Mouse (Mus musculus): Measurements from ENCODE around the gene 3110009E18Rik. TPM values are rescaled to one million over a fixed set of nuclear protein-coding genes. Genes with fewer than 3 reads are reported as not detected.

The 3110009E18Rik gene
- total RNA-seq, 1 experiment from 2014 or later: 12.9 TPM

DNA sequence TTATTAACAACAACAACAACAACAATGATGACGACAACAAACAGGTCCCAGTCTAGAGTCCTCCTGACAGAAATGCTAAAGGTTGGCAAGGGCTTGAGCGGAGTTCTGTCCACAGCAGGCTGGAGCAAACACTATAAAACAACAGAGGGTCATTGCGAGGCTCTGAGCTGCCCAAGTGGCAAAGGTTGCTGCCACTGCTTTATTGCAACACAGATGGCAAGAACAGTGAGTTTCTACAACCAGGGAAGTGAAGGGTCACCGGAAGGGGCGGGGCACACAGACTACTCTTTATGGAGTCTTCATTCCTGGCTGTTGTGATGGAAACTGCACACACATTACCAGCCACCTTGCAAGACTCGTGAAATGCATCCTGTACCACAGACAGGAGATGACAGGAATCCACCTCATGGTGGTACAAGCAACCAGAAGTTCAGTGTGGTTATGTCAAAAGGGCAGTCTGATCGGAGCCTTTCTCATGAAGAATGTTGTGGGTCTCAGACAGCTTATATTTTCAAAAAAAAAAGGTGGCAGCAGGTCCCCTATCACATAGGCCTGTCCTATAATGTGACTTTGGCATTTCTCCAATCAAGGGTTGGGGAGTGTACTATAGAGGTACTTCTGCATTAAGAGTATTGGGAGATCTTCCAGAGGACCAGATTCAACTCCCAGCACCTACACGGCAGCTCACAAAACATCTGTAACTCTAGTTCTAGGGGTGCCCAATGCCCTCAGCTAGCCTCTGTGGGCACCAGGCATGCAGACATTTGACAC is 20.3 kb upstream of the 3110009E18Rik start:
- peak; percentile 34 for ATAC-seq (replicated peaks; ENCODE audit: low read depth, poor library complexity, severe bottlenecking)

DNA sequence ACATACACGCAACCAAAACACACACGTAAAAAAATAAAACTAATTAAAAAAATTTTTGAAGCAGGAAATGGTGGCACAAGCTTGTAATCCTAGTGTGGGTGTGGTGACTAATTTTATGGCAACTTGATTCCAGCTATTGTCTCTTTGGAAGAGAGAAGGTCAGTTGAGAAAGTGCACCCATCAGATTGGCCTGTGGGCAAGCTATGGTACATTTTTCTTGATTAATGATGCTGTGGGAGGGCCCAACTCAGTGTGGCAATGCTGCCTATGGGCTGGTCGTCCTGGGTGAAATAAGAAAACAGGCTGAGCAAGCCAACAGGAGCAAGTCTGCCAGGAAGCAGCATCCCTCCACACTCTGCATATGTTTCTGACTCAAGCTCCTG is 19.8 kb upstream of the 3110009E18Rik start:
- no peak for ATAC-seq (replicated peaks; ENCODE audit: low read depth, poor library complexity, severe bottlenecking)

DNA sequence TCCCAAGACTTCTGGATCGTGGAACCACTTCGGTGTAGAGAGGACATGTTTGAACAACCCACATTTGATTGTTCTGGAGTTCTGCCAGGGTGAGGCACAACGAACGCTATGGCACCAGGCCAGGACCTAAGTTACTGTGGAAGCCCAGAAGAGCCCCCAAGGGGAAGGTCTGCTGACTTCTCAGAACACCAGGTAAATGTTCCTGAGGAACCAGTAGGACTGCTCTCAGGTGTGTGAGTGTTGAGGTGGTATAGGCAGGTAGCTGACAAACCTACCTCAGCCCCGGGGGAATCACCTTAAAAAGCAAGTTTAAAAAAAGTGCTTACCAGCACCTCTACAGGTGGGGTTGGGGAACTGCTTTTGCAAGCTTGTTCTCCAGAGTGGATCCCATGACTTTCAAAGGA is 15.4 kb upstream of the 3110009E18Rik start:
- ATAC-seq (replicated peaks; ENCODE audit: low read depth, poor library complexity, severe bottlenecking): peak; percentile 58; the same call in 1 of the 2 replicates

DNA sequence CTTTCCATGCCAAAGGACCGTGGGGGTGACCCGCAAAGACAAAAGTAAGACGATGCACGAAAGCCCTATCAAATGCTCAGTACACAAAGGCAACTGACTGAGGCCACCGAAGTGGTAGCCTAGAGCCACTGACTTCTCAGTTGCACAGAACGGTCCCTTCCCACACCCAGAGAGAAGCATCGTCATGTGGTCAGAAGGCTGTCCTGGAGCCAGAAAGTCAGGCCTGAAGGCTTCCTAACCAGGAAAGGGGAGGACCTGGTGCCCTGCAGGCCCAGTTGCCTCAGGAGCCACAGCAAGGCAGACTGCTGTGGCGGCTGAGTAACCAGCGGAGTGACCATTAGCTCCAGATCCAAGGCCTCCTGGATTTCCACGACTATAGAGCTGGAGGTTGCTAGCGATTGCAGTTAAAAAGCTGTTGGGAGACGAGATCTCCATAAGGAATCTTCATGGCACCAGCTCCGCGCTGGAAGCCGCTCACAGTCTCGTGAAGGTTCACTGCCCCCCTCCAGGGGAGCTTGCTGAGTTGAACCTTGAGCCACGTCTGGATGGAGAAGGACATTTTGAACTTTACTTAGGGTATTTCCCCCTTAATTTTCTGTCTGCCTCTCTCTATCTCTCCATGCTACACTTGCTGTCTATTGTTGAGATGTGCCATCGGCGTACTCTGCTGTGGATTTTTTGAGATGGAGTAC is 11.1 kb upstream of the 3110009E18Rik start:
- no peak for ATAC-seq (replicated peaks; ENCODE audit: low read depth, poor library complexity, severe bottlenecking)

DNA sequence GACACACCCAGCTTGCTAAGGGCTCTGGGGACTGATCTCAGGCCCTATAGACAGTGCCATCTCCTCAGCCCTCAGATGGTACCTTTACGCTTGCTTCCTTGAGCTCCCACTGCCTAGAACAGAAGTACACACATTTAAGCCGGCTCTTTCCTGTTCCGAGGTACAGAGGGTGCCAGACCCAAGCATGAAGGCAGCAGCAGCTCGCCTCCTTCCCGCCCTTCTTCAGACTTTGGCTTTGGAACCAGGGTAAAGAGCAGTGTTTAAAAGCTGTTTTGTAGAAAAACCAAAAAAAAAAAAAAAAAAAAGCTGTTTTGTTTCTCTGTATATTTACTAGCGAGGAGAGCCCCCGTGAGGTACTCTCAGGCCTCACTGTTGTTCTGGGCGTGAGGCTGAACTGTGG is 9.2 kb upstream of the 3110009E18Rik start:
- ATAC-seq (replicated peaks; ENCODE audit: low read depth, poor library complexity, severe bottlenecking): no peak

DNA sequence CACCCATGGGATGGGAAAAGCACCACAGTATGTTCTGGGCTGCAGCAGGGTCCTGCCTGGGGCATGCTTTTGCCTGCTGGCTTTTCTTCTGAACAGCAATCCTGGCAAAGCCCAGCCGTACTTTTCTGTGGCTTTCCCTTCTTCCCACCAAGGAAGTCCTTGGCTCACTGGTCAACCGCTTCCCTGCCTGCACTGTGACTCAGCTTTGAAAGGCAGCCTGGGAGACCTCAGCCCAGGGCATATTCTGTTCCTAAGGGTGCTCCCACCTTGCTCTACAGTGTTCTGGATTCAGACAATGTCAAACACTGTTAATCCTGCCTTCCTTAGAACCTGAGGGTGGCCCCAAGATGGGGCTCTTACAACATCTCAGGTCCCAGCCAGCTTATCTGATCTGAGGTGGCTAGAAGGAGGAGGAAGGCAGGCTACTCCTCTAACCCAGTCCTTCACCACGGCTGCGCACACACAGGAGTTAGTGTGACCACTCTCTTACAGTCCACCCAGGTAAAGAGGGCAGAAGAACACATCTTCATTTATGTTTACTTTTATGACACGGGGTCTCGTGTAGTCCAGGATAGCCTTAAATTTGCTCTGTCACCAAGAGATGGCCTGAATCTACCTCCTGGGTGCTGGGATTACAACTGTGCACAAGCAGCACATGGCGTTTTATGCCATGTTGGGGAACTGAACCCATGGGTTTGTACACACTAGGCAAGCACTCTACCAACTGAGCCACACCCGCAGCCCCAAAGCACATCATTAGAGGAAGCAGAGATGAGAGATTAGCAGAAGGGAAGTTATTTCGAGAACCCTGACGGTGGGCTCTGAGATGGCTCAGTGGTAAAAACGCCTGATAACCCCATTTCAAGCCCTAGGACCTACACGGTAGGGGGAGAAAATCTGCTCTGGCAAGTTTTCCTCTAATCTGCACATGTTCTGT is 8.5 kb upstream of the 3110009E18Rik start:
- peak; percentile 78 for ATAC-seq (replicated peaks; ENCODE audit: low read depth, poor library complexity, severe bottlenecking)

DNA sequence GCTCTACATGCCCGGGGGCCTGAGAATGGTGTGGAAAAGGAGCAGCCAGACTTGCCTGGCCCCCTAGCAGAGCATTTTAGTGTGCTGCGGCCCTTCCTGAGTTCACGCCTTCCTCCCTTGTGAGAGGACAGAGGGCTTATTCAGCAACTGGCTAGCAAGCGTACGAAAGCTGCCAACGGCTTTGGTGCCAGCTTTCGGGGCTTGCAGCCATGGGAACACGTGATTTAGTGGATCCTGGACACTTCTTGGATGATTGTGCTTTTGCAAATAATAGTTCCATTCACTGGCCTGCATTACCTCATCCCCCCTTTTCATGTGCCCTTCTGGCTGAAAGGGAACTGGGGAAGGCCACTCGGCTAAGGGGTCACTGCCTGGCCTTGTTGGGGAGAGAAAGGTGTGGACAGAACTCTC is 5.3 kb upstream of the 3110009E18Rik start:
- ATAC-seq (replicated peaks; ENCODE audit: low read depth, poor library complexity, severe bottlenecking): no peak

DNA sequence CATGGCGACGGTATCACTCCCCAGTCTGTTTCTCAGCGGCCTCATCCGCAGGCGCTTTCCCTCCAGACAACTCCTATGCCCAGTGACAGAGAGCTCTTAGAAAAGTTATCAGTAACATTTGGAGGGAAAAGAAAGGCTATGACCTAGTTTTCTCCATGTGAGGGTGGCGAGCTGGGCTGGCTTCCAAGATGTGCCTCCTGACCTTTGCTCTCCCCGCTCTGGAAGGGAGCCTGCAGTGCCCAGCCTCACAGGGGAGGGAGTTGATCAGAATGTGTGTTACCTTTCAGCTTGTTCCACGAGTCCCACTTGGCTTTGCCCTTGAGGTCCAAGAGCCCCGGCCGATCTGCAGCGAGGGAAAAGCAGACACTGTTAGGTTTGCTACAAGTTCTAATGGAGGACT is 4.9 kb upstream of the 3110009E18Rik start:
- ATAC-seq (replicated peaks; ENCODE audit: low read depth, poor library complexity, severe bottlenecking): no peak

DNA sequence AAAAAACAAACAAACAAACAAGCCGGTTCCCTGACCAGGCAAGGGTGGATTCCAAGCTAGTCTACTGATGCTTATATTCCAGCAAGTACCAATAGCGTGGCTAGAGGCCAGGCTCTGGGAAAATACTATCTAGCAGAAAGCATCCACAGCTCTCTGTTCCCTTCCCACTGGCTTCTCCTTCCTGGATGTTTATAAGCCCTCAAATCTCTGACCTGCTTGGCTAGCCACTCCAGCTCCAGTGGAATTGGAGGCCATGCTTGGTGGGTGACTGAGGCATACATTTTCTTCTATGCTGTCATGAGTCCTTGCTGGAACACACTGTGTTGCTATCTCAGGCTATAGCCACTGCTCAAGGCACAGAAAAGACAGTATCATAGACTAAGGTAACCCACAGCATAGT is 2.1 kb upstream of the 3110009E18Rik start:
- no peak for ATAC-seq (replicated peaks; ENCODE audit: low read depth, poor library complexity, severe bottlenecking)

DNA sequence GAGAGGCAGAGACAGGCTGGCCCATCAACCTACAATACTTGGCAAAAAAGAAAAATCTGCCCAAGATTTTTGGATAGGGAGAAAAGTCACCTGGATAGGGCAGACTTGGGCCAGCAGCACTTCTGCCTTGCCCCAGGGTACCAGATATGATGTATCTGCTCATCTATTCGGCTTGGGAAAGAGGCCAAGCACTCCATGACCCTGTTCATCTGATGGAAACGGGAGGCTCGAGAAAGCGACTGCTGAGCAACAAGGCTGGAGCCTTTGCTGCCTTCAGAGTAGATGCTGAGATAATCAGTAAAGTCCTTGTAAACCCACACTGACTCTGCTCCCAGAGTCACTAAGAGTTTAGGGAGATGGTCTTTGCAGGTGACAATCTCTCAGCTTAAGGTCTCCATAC is 1.6 kb upstream of the 3110009E18Rik start:
- ATAC-seq (replicated peaks; ENCODE audit: low read depth, poor library complexity, severe bottlenecking): no peak

DNA sequence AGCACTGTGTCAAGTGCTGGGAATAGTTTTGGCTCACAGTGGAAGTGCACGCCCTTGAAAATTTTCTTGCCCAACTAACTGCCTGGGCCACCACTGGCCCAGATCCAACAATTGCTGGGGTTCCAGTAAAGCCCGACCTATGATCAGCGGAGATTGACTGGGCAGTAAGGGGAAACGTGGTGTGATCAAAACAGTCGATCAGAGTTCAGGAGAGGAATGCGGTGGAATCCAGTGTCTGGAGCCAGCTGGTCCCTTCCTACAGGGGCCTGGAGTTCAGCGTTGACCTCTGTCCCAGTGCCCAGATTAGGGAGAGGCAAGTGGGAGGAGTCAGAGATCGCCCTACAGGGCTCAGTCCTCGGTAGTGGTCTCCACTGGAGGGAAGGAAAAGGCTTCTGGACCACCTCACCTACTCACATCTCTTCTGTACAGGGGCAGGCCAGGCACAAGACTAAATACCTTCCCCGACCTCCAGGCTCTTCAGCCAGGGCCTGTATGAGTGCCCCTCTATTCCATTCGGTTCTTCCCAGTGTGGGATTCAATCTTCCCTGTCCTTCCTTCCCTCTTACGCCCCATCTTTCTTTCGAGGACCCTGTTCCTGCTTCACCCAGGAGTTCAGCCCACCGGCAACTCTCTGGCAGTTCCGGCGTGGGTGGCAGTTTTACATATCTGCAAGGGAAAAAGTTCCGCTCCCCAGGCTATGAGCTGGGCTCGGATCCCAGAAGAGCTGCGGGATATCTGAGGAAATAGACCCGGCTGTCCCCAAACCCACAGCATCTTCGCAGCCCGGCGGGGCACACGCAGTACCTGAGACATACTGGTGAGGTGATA is 632 bp upstream of the 3110009E18Rik start:
- ATAC-seq (replicated peaks; ENCODE audit: low read depth, poor library complexity, severe bottlenecking): peak; percentile 42

DNA sequence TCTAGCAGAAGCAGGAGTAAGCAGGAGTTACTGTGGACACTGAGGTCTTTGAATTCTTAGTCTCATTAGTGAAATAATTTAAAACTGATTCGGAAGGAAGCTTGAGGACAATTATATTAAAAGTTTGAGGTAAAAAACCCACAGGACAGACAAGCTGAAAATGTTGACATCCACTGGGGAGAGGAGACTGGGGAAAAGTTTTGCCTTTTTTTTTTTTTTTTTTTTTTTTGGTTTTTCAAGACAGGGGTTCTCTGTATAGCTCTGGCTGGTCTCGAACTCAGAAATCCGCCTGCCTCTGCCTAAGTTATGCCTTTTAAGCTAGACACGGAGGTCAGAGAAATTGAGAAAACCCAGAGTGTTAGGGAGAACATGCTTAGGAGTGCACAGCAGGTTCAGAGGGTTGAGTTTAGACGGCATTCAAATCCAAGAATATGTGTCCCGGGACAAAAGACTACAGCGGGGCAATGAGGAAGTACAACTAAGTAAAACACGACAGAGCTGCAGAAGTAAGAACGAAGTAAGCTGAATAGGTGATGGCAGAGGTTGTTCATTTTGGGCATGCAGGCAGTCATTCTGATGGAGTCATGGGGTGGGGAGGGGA is 1.0 kb downstream of the 3110009E18Rik start:
- no peak; the same call in 1 of the 2 replicates for ATAC-seq (replicated peaks; ENCODE audit: low read depth, poor library complexity, severe bottlenecking)

DNA sequence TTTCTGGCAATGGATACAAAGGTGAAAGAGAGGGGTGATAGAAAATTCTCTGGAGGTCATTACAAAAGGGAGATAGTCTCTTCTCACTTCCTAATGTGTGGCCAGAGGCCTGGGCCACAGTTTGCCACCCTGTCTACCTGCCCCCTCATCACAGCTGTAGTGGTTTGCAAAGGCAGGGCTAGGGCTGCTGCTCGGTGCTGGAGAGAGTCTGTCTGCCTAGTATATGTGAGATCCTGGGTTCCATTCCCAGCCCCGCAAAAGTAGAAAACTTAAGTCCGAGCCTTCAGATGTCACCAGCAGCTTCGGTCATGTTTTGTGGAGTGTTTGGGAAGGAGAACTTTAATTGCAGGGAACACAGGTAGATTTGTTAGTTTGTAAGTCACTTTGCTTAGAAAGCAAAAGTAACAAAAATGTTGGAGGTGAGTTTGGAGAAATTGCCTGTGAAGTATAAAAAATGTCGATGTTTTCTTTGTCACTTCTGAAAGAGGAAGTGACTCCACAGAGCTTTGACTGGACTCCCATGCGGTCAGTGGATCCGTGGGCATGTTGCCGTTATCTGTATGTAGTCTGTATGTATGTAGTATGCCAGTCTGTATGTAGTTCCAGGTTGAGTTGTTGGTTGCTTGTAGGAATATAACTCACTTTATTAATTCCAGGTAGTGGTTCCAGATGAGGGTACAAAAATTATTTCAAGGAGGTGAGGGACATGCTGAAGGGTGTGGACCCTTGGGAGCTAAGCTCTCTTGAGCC is 1.8 kb downstream of the 3110009E18Rik start:
- ATAC-seq (replicated peaks; ENCODE audit: low read depth, poor library complexity, severe bottlenecking): peak; percentile 31

DNA sequence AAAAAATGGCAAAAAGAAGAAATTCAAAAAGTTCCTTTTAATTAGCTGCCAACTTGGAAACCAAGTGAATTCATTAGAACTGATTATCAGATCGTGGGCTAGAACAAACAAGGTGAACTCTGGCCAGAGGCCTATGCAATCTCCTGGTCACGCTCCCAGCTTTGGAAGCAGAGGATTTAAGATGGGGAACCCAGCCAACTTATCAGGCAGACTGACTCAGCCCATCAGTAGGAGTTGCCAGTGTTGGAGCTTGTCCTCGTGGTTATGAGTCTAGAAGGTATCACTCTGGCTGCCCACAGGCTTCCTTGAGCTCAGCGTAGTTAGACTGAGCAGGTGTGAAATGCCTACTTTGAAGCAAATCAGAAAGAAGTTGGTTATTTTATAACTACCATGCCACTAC is 3.9 kb downstream of the 3110009E18Rik start:
- ATAC-seq (replicated peaks; ENCODE audit: low read depth, poor library complexity, severe bottlenecking): no peak

DNA sequence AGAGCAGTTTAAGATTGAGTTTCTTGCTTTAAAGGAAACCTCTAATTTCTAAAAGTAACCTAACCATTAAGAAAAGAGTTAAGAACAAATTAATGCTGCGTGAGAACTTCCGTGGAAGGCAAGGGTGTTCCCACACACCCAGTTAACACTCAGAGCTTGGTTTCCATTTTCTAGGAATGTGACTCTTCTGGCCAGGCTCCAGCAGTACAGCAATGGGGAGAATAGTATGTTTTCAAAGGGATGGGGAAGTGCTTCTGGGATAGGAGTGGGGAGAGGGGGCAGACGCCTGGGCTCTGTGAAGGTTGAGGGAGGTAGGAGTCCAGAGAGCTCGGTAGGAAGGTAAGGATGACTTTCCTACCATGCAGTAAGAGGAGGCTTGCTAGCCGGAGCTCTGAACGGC is 4.5 kb downstream of the 3110009E18Rik start:
- ATAC-seq (replicated peaks; ENCODE audit: low read depth, poor library complexity, severe bottlenecking): no peak

DNA sequence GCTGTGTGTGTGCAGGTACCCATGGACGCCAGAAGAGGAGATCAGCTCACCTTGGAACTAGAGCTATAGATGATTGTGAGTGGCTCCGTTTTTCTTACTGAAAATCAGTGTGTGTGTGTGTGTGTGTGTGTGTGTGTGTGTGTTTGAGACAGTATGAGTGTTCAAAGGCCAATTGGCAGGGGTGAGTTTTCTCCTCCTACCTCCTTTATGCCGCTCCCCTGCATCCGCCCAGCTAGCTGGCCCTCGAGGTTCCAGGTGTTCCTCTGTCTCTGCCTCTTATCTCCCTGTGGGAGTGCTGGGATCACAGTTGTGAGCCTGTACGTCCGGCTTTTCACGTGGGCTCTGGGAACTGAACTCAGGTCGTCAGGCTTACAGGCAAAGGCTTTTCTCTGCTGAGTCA is 5.3 kb downstream of the 3110009E18Rik start:
- no peak for ATAC-seq (replicated peaks; ENCODE audit: low read depth, poor library complexity, severe bottlenecking)

DNA sequence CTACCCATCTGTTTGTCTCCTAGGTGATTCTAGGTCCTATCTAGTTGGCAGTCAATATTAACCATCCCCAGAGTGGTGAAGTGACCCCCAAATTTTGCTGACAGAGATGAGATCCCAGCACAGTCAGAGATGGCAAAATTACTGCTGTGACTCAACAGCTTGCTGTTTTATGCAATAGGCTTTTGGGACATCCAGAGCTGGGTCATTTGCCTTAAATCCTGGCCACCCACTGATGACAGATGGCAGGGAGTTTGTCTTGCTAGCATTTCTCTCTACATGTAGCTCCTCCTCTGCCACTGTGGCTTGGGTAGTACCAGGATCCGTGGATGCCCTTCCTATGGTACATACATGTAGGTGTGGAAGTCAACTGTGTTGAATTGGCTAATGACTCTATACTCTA is 11.4 kb downstream of the 3110009E18Rik start:
- no peak for ATAC-seq (replicated peaks; ENCODE audit: low read depth, poor library complexity, severe bottlenecking)

DNA sequence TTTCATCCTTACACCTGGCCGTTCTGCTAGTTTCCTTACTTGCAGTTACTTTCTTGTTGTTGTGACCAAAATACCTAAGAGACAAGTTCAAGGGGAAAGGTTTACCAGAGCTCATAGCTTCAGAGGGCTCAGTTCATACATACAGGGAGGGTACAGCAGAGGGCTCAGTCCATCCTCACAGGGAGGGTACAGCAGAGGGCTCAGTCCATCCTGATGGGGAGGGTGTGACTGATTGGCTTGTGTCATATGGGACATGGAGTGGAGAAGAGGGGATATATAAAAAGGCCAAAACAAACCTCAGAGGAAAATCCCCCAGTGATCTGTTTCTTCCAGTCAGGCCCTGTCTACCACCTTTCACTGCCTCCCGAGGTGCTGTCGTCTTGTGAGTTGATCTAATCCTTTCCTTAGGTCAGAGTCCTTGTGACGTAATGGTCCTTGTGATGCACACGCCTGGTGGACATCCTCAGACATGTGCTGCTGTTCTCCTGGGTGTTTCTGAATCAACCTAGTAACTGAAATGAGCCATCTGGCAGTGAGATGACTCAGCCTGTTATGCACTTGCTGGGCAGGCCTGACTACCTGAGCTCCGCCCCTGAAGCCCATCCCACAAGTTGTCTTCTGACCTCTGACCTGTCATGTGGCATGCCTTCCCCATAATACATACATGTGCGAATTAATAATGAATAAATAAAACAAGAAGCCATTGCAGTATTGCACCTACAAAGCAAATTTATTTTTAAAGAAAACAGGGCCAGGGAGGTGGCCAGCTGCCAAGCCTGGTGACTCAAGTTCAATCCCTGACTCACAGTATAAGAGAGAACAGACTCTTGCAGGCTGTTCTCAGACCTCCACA is 15.2 kb downstream of the 3110009E18Rik start:
- ATAC-seq (replicated peaks; ENCODE audit: low read depth, poor library complexity, severe bottlenecking): peak; percentile 40; the same call in 1 of the 2 replicates

All from common myeloid progenitor, adult 5-6 weeks (primary cell).